Mouse (Mus musculus) yolk sac, embryonic 10.5 days (tissue): Measurements from ENCODE around the gene Inpp4a.
A peak's percentile ranks its signal among the peaks of the same experiment; 100 is the strongest.

ENCODE experiments used
- DNase-seq: peaks from one replicate; pipeline ENCODE4 v3.0.0-alpha.2; 2017; ENCODE audit warnings: low spot score

The Inpp4a gene

GRCm38 (mm10) chr1:37299540-37300491 lies at the start of gene Inpp4a:
TSS of gene Inpp4a (plus strand) at chr1:37299865.
- peak; percentile 94 for DNase-seq

GRCm38 (mm10) chr1:37250643-37251310 lies 48.9 kb upstream of the Inpp4a start:
- DNase-seq: peak; percentile 49

GRCm38 (mm10) chr1:37258443-37258842 lies 41.2 kb upstream of the Inpp4a start:
- DNase-seq: no peak

- DNase-seq: peak; percentile 25
Measured at GRCm38 (mm10) chr1:37272464-37272863, 27.2 kb upstream of the Inpp4a start.

- no peak for DNase-seq
Measured at GRCm38 (mm10) chr1:37286556-37286955, 13.1 kb upstream of the Inpp4a start.

- no peak for DNase-seq
Measured at GRCm38 (mm10) chr1:37287748-37288147, 11.9 kb upstream of the Inpp4a start.

- no peak for DNase-seq
Measured at GRCm38 (mm10) chr1:37288181-37288935, 11.3 kb upstream of the Inpp4a start.

GRCm38 (mm10) chr1:37288941-37289340 lies 10.7 kb upstream of the Inpp4a start:
- no peak for DNase-seq

GRCm38 (mm10) chr1:37296414-37296813 lies 3.3 kb upstream of the Inpp4a start:
- no peak for DNase-seq

- no peak for DNase-seq
Measured at GRCm38 (mm10) chr1:37298904-37299303, 761 bp upstream of the Inpp4a start.

- DNase-seq: no peak
Measured at GRCm38 (mm10) chr1:37300650-37301049, 985 bp downstream of the Inpp4a start.

- no peak for DNase-seq
Measured at GRCm38 (mm10) chr1:37302801-37303200, 3.1 kb downstream of the Inpp4a start.

GRCm38 (mm10) chr1:37305691-37306287 lies 6.1 kb downstream of the Inpp4a start:
- DNase-seq: no peak

- no peak for DNase-seq
Measured at GRCm38 (mm10) chr1:37307586-37307985, 7.9 kb downstream of the Inpp4a start.

- DNase-seq: no peak
Measured at GRCm38 (mm10) chr1:37308021-37308742, 8.5 kb downstream of the Inpp4a start.

- DNase-seq: no peak
Measured at GRCm38 (mm10) chr1:37308743-37309100, 9.1 kb downstream of the Inpp4a start.

- no peak for DNase-seq
Measured at GRCm38 (mm10) chr1:37309939-37310515, 10.4 kb downstream of the Inpp4a start.

GRCm38 (mm10) chr1:37314338-37314737 lies 14.7 kb downstream of the Inpp4a start:
- no peak for DNase-seq

- no peak for DNase-seq
Measured at GRCm38 (mm10) chr1:37317644-37318285, 18.1 kb downstream of the Inpp4a start.

GRCm38 (mm10) chr1:37318558-37318957 lies 18.9 kb downstream of the Inpp4a start:
- DNase-seq: no peak
